Mouse (Mus musculus) ES-CJ7 (cell line): ENCODE measurements around the gene Hmgb1.

Experiments used
- DNase-seq: peaks from one replicate; pipeline ENCODE4 v3.0.0; 2011; ENCODE audit warnings: low read depth, low spot score

Gene Hmgb1

DNA sequence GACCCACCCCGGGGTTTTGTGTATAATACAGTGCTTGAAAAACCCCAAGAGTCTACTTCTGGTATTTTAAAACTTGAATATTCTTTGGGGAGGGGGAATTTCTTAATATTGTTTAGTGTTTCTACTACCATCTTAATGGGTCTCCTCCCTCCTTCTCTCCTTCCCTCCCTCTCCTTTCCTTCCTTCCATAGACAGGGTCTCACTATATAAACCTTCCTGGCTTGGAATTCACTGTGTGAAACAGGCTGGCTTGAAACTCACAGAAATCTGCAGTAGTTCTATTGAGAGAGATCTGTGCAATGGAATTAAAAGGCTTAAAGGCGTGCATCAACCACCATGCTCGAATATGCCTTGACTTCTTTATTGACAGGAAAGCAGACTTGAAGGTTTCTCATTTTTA lies 1.5 kb upstream of the Hmgb1 start:
- no peak for DNase-seq

DNA sequence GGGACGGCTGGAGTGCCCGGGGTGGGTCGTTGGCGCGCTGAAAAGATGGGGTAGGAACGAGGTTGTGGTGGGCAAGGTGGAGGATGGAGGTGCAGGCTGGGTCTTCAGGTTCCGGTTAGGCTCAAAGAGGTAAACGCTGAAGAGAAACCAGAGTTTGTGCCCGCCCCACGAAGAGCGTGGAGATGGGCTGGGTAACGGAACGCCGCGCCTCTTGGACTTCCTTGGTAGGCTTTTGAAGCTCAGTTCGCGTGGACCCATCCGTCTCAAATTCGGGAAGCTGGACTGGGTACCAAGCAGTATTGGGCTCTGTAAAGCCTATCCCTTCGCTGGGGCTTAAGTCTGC lies 526 bp upstream of the Hmgb1 start:
- DNase-seq, result no peak

DNA sequence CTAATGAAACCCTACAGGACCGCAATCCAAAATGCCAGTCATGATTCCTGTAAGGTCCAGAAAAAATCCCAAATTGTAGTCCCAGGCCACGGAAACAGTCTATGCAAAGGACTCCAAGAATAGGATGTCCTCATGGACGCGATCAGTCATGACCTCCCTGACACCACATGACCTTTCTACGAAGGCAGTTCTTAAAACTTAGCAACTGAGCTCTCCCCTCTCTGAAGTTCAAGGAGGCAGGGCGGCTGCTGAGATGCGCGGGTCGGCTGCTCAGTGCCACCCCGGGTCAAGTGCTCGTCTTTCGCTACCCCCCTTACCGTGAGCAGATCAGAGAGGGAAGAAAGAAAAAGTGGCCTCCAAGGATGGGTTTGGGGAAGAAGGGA lies 577 bp downstream of the Hmgb1 start:
- peak; percentile 81 for DNase-seq

DNA sequence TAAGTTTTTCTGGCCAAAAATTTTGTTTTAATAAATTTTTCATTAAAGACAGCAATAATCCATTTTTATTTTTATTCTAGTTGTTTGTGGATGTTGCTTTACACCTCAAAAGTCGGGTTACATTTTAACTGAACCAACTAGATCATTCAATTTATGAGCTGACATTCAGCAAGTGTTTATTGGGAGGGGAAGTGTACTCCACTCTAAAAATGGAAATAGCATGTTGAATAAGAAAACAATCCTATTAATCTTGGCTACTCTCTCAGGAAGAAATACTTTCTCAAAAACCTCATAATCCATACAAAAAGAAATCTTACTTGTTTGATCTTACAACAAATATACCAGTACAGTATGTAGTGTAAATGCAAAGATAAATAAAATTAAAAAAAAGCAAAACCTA lies 1.2 kb downstream of the Hmgb1 start:
- no peak for DNase-seq

DNA sequence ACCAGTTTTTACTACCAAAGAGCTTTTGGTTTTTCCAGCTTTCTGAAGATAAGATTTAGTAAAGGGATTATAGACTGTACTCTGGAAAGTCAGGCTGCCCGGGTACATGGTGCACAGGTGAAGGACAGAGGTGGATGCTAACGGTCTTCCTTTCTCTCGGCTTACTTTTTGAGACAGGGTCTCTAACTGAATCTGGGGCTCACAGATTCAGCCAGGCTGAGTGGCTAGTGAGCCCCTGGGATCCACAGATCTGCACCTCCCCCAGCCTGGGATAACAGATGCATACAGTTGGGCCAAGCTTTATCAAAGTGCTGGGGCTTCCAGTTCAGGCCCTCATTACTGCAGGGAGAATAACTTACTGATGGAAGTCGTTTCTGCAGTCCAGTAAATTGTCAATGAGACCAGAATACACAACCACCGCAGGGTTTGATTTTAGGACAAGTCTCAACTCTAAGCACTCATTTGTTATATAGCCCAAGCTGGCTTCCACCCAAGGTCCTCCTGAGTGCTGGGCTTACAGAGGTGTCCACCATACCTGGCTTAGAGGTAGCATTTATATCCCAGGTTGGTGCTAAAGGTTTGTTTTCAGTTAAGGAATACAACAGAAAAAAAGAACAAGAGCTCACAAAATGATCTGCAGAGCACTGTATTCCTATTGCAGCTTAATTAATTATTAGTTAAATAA lies 2.0 kb downstream of the Hmgb1 start:
- DNase-seq, result no peak

DNA sequence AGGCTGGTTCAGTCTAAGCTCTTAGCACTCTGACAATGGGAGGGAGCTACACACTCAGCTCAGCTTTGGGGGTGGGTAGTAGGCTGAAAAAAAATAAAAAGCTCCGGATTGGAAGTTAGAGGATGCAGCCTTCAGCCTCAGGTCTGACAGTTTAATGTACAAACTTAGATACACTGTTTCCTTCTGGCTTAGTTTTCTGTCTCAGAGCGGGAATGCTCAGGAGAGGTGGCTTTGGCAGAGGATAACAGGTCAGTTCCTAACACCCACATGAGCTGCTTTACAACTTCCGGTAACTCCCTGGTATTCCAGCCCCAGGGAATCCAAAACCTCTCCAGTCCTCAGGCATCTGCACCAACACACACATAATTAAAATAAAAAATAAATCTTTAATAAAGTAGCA lies 4.5 kb downstream of the Hmgb1 start:
- no peak for DNase-seq

GRCm38 (mm10) chr5:149178095-149178494 lies 6.2 kb downstream of the Hmgb1 start:
- no peak for DNase-seq

DNA sequence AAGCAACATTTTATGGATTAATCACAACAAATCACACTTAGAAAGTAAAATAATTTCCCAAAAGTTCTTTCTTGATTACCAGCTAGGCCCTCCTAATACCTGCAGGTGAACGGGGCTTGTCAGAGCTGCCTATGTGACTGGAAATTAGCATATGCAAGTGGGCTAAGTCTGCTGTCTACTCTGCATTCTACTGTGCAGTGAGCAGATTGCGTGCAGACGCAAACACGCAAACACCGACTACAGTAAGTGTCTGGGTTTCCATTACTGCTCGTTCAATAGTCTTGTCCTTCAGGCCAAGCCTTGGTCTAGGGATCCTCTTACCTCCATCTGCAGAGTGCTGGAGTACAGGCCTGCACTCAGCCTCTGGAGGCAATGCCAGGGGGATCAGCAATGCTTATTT lies 8.6 kb downstream of the Hmgb1 start:
- DNase-seq, result no peak

GRCm38 (mm10) chr5:149174527-149174926 lies 9.8 kb downstream of the Hmgb1 start:
- DNase-seq, result no peak

GRCm38 (mm10) chr5:149172246-149172645 lies 12.0 kb downstream of the Hmgb1 start:
- DNase-seq, result no peak

DNA sequence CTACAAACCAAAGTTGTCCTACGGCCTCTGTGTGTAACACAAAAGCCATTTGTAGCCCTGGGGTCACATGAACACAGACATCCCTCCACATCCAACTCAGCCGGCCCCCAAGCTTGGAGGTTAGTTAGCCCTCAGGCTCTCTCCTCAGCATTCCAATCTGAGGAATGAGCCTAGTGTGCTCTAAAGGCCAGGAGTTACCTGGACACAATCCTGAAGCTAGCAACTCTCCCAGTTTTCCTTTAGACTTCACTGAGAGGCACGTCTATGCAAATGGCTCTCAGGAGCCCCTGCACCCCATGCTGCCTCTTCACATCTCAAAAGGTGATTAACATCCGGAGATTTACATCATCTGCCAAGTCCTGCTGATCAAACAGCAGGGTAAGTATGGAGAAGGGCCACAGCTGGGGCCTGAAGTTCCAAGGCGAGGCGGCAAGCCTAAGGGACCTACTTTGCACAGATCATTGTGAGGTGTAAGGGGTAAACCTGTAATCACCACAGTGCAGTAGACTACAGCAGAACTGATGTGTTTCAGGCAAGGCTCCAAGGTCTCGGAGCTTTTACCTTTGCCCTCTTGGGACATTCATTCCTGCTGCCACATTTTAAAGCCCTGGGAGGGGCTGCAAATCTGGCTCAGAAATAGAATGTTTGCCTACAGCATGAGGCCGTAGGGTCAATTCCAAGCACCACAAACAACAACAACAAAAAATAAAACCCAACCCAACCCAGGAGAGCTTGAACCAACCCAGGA lies 13.3 kb downstream of the Hmgb1 start:
- peak; percentile 59 for DNase-seq

GRCm38 (mm10) chr5:149168816-149169215 lies 15.5 kb downstream of the Hmgb1 start:
- DNase-seq, result no peak

GRCm38 (mm10) chr5:149168051-149168450 lies 16.2 kb downstream of the Hmgb1 start:
- DNase-seq, result no peak

DNA sequence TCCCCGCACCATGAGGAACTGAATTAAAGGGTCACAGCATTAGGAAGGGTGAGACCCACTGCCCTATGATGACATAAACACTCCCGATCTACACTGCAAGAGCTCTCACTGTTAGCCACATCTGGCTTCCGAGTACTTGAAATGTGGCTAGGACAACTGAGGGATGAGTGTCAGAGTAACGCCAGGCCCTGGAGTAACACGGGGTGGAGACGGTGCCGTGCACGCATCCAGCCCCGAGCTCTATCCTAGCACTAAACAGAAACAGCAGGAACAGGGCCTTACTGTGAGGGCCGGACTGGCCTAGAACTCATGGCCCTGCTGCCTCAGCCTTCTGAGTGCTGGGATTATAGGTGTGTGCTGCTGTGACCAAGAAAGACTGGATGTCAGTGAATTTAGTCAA lies 18.3 kb downstream of the Hmgb1 start:
- no peak for DNase-seq

DNA sequence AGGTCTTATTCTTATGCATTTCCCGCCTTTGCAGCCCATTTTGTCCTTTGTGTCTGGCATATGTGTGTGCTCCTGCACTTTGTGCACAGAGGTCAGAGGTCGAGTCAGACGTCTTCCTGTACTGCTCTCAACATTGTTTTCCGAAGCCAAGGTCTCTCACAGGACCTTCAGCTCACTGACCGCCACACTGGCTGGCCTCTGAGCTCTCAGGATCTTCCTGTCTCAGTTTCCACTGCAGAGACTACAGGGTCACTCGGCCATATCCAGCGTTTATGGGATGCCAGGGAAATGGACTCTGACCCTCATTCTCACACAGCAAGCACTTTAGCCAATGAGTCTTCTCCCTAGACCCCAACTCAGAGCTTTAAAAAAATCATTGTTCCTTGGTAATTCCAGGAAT lies 19.4 kb downstream of the Hmgb1 start:
- DNase-seq, result no peak

GRCm38 (mm10) chr5:149162890-149163289 lies 21.4 kb downstream of the Hmgb1 start:
- DNase-seq, result no peak

DNA sequence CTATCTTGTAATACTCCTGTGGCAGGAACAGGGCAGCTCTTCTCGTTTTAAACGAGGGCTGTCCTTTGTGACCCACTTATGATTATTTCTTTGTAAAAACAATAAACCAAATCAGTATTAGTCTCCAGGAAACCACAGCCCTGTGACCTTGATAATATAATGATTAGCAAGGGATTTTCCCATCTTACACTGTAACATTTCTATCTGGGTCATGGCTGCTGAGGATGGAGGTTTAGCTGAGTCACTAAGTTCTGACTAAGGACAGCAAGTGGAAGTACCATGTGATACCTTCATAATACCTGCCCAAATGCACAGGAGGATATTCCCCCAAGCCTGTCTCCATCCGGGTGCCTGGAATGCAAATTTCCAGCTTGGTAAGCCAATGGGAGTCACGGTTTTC lies 23.8 kb downstream of the Hmgb1 start:
- DNase-seq, result no peak

DNA sequence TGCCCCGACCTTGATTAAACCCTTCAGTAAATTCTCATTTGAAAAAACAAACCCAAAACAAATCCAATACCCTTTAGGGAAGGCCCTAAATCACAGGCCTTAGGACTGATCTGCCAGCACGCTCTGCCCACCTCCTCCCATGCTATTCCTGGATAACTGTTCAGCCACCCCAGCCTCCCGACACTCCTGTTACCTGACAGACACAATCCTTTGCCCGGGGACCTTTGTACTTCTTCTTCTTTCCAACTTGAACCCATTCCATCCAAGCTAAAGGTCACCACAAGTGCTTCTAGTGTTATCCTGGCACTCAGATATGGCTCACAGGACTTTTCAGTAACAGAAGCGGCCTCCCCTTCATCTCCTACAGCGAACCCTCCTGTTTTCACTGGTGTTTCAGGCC lies 25.3 kb downstream of the Hmgb1 start:
- no peak for DNase-seq

DNA sequence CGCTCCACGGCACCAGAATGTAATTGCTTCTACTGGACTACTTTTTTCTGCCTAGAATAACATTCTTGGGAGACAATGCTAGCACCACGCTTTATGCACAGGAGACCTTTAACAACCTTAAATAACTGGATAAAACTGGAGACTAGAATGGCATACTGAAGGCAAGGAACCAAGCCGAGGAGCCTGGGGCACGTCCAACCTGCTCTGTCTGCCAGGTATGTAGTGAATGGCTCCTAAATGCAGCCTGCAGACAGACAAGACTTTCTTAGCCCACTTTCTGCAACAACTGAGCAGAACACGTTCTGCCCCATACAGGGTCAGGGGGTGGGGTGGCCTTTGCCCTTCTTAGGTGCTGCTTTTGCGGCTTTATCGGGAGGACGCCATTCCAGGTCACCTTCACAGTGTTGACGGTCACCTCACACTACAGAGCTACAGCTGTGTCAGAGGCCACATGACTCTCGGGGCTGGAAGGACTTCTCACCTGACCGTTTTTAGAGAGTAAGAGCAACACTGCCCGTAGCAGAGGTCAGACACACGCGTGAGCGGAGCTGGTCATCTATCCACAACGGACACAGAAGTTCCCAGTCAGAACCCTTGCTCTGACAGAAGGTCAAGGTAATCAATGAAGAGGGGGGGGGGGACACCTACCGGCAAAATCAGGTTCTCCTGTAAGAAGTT lies 27.3 kb downstream of the Hmgb1 start:
- no peak for DNase-seq

GRCm38 (mm10) chr5:149152774-149153155 lies 31.5 kb downstream of the Hmgb1 start:
- DNase-seq, result no peak

DNA sequence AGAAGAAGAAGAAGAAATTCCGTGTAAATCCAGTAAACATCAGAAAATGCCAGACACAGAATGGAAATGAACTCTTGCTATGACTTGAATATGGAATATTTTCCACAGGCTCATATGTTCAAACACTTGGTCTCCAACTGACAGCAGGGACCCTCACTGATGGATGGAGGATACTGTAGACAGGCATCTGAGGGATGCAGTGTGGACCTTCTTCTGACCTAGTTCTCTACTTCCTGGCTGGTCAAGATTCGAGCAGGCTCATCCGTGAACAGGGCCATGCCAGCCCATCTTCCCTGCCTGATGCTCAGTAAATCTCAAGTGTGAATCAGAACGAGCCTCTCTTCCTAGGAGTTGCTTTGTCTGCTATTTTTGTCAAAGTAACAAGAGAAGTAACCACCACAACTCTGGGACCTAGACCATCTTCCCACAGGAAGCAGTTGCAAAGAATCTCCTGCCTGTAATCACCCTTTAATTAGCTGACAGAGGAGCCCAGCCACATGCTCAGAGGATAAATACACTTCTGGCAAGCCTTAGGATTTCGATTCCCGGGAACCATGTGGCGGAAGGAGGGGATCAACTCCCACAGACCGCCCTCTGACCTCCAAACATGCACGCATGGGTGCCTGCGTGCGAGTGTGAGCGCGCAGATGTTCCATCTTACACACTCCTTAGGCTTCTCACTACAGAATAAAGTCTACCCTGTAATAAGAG lies 32.1 kb downstream of the Hmgb1 start:
- DNase-seq, result no peak

DNA sequence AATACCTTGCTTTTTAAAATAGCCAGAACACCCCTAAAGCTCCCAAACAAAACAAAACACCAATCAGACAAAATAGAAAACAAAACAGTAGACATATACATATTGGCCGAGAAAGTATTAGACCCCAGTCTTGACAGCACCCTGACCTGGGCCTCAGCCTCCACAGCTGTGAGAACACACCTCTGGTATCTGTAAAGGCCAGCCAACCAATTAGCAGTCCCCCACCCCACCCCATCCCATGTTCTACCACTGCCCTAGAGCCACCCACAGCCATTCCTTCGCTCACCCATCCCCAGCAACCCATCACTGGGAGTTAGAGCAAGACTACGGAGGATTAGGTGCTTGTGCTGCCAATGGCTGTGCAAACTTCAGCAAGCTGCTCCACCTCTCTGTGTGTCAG lies 33.4 kb downstream of the Hmgb1 start:
- DNase-seq, result no peak
